Mouse (Mus musculus): ENCODE measurements around the gene Adam26a.
"Not testable (repeated sequence)": the region's sequence is repeated elsewhere in the genome, so short reads cannot be mapped to it uniquely, and the experiment has no call there.

Gene Adam26a

DNA sequence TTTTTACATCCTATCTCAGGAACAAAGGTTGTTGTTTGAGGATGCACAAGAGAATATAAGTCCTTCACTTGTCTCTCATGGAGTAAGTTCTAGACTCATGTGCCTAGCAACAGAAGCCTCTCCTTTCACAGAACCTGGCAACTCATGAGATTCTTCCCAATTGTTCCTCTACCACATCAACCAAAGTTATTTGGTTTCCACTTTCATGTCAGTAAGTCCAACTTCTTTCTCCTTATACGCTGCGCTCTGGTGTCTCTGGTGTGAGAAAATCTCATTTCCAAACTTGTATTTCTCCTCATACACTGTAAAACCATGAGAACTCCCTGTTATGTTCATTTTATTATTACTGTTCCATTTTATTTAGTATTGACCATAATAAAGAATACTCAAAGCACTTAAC lies at the start of gene Adam26a:
Gene Adam26a (minus strand): TSS at position 101 of the 400 bp plus-strand sequence.
- not testable (repeated sequence) for DNase-seq

DNA sequence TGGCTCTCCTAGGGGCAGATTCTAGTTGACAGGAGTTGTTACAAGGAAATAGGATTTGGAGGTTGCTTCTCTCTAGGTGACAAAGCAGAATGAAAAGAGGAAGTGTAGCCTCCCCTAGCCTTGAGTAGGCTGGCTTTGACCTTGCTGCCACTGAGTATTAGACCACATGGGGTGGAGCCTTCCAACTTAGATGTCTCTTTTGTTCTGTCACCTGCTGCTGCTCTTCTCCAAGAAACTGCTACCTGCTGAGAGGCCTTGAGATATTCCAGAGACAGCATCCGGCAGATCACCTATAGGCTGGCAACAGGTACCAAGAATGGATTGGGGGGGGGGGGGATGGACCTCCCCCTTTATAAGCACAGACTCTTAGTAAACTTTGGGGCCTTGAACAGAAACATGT lies 39.5 kb upstream of the Adam26a start:
- DNase-seq: no peak

DNA sequence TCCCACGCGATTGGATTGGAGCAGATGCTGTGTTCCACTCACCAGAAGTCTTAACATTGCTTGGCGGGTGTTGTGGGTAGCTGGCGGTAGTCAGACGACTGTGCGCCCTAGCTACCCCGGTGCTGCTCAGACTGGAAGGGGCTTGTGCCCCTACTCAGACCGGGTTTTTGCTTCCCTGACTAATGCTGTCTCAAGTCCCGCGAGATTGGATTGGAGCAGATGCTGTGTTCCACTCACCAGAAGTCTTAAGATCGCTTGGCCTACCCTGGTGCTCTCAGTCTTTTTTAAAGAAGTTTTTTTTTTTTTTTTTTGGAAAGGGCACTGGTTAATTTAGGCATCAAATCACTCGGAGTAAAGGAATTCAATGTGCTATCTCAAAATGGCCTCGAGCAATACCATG lies 27.1 kb upstream of the Adam26a start:
- not testable (repeated sequence) for DNase-seq

DNA sequence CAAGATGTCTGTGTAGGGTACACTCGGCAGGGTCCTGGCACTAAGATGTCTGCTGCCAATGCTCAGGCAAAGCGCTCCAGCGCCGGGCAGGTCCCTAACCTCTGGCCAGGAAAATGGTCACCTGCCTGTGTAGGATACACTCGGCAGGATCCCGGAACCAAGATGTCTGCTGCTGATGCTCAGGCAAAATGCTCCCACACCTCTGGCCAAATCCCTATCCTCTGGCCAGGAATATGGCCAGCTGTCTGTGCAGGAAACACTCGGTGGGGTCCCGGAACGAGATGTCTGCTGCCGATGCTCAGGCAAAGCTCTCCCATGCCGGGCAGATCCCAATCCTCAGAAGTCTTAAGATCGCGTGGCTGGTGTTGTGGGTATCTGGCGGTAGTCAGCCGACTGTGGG lies 26.7 kb upstream of the Adam26a start:
- DNase-seq: not testable (repeated sequence)

DNA sequence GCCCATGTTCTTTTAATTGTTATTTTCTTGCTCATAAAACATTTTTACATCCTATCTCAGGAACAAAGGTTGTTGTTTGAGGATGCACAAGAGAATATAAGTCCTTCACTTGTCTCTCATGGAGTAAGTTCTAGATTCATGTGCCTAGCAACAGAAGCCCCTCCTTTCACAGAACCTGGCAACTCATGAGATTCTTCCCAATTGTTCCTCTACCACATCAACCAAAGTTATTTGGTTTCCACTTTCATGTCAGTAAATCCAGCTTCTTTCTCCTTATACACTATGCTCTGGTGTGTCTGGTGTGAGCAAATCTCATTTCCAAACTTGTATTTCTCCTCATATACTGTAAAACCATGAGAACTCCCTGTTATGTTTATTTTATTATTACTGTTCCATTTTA lies 48.5 kb downstream of the Adam26a start, which contains the start of gene Adam26b:
Gene Adam26b (minus strand): TSS at position 101 of the 400 bp plus-strand sequence.
- DNase-seq: not testable (repeated sequence)
